In genomic region chr16:52726120-52726844, GRCm38 (mm10) we compare ENCODE assay signal across 28 mouse cellular contexts.
A peak's percentile ranks its signal among the peaks of the same experiment; 100 is the strongest.
DNase-seq lines count a peak whose midpoint lies in the region; ATAC-seq lines count a peak whose summit lies in the region.
"Had no signal": no experiment of that assay in that cellular context is flagged by ENCODE, and none has a peak within 500 bp of the region (broad histone marks: within the 10 kb centered on the region; RNA-seq: fewer than 3 reads in every experiment).

No protein-coding gene starts in this region.

- intact Hi-C loops in heart, postnatal 36 days (cut with DNase I) = no loop called here

- H3K4me1 ChIP-seq in embryonic facial prominence, embryonic 11.5 days (ENCODE audit: control insufficient read depth, insufficient read depth, low read length) = no peaks in the 10 kb centered on the region
- peaks cover 6% of the 10 kb centered on the region; the same call in 1 of the 2 replicates for H3K4me1 ChIP-seq in embryonic facial prominence, embryonic 10.5 days
- H3K4me1 ChIP-seq in embryonic facial prominence, embryonic 12.5 days = no peaks in the 10 kb centered on the region
- H3K4me1 ChIP-seq: embryonic facial prominence, embryonic 13.5 days; forebrain, embryonic 12.5 days; hindbrain, embryonic 10.5 days; hindbrain, embryonic 13.5 days had no signal

- H3K4me2 ChIP-seq in embryonic facial prominence, embryonic 11.5 days (ENCODE audit: low read depth, low read length) = no peak overlapping the region
- H3K4me2 ChIP-seq in embryonic facial prominence, embryonic 12.5 days (replicated peaks) = no peak overlapping the region
- H3K4me2 ChIP-seq: embryonic facial prominence, embryonic 13.5 days; forebrain, embryonic 12.5 days; heart, embryonic 11.5 days; hindbrain, embryonic 13.5 days had no signal

- no peaks in the 10 kb centered on the region for H3K36me3 ChIP-seq in embryonic facial prominence, embryonic 11.5 days (replicated peaks; ENCODE audit: control insufficient read depth, insufficient read depth, low read depth, low read length)
- H3K36me3 ChIP-seq in embryonic facial prominence, embryonic 10.5 days (replicated peaks) = no peaks in the 10 kb centered on the region
- no peaks in the 10 kb centered on the region for H3K36me3 ChIP-seq in embryonic facial prominence, embryonic 12.5 days
- H3K36me3 ChIP-seq: embryonic facial prominence, embryonic 13.5 days; forebrain, embryonic 12.5 days; G1E; hindbrain, embryonic 10.5 days; hindbrain, embryonic 13.5 days had no signal

- ATAC-seq in embryonic facial prominence, embryonic 11.5 days (replicated peaks; ENCODE audit: insufficient number of reproducible peaks, low FRiP score, low TSS enrichment, low read depth) = no peak
- 0 out of 2 replicates have a peak, but pooled peaks have one; percentile 64 for ATAC-seq in embryonic facial prominence, embryonic 12.5 days (ENCODE audit: insufficient number of reproducible peaks, insufficient read depth, low FRiP score, low TSS enrichment)
- ATAC-seq: forebrain, embryonic 16.5 days; hindbrain, embryonic 16.5 days; inflammation-experienced regulatory T-cells, adult 6 months; Patski had no signal

- H3K27me3 ChIP-seq in embryonic facial prominence, embryonic 11.5 days (ENCODE audit: control insufficient read depth, insufficient read depth, low read length) = no peaks in the 10 kb centered on the region
- H3K27me3 ChIP-seq in embryonic facial prominence, embryonic 10.5 days (replicated peaks; ENCODE audit: low read depth, poor library complexity, severe bottlenecking) = no peaks in the 10 kb centered on the region
- H3K27me3 ChIP-seq in embryonic facial prominence, embryonic 12.5 days = no peaks in the 10 kb centered on the region
- H3K27me3 ChIP-seq: CH12.LX; embryonic facial prominence, embryonic 13.5 days; forebrain, embryonic 12.5 days; hindbrain, embryonic 13.5 days; Patski had no signal

- no peak overlapping the region for H3K27ac ChIP-seq in embryonic facial prominence, embryonic 11.5 days (replicated peaks; ENCODE audit: low read depth, low read length)
- no peak overlapping the region for H3K27ac ChIP-seq in embryonic facial prominence, embryonic 10.5 days (replicated peaks)
- H3K27ac ChIP-seq in embryonic facial prominence, embryonic 12.5 days = 0 out of 2 replicates have a peak overlapping the region, but pooled peaks have one; percentile 41
- H3K27ac ChIP-seq: embryonic facial prominence, embryonic 13.5 days; forebrain, embryonic 12.5 days; gastrocnemius, adult 2 months; hindbrain, embryonic 10.5 days; hindbrain, embryonic 13.5 days had no signal

- no peak overlapping the region for H3K9ac ChIP-seq in embryonic facial prominence, embryonic 11.5 days (replicated peaks; ENCODE audit: low read length)
- no peak overlapping the region for H3K9ac ChIP-seq in embryonic facial prominence, embryonic 12.5 days
- H3K9ac ChIP-seq: embryonic facial prominence, embryonic 13.5 days; forebrain, embryonic 12.5 days; hindbrain, embryonic 13.5 days had no signal

- 56% methylated on average over 3 of the region's 3 CpGs for WGBS in embryonic facial prominence, embryonic 11.5 days
- 73% methylated on average over 3 of the region's 3 CpGs for WGBS in embryonic facial prominence, embryonic 10.5 days
- WGBS in embryonic facial prominence, embryonic 12.5 days = 58% methylated on average over 3 of the region's 3 CpGs

- DNase-seq in embryonic facial prominence, embryonic 11.5 days (ENCODE audit: low spot score) = peak; percentile 64
- DNase-seq in embryonic facial prominence, embryonic 10.5 days (ENCODE audit: low spot score) = no peak
- peak; percentile 18 for DNase-seq in hindlimb bud, embryonic 11.5 days (ENCODE audit: extremely low spot score, low read depth, low spot score)
- DNase-seq in mesoderm, embryonic 11.5 days (ENCODE audit: low read depth, low spot score) = peak; percentile 2
- no peak for DNase-seq in left cerebral cortex, adult 18-20 months (ENCODE audit: low spot score in 2 of 2)
- DNase-seq in heart, postnatal 36 days = no peak
- DNase-seq: adrenal gland, postnatal 10 days; adrenal gland, postnatal 36 days; B cell, adult 2 months; cerebellum, adult 18-20 months; cerebellum, adult 9-10 months; cerebellum, postnatal 14 days; gastrocnemius, adult 2 months; gastrocnemius, postnatal 14 days; heart, adult 11 months had no signal

- H3K4me3 ChIP-seq in embryonic facial prominence, embryonic 11.5 days (ENCODE audit: low read depth, low read length) = no peak overlapping the region
- no peak overlapping the region for H3K4me3 ChIP-seq in embryonic facial prominence, embryonic 10.5 days
- no peak overlapping the region for H3K4me3 ChIP-seq in embryonic facial prominence, embryonic 12.5 days
- H3K4me3 ChIP-seq: embryonic facial prominence, embryonic 13.5 days; erythroblast, embryonic 14.5 days; forebrain, embryonic 12.5 days; gastrocnemius, adult 2 months; hindbrain, embryonic 10.5 days; hindbrain, embryonic 13.5 days had no signal

- H3K9me3 ChIP-seq in embryonic facial prominence, embryonic 11.5 days (replicated peaks; ENCODE audit: control insufficient read depth, low read length) = no peaks in the 10 kb centered on the region
- H3K9me3 ChIP-seq in embryonic facial prominence, embryonic 10.5 days = no peaks in the 10 kb centered on the region
- no peaks in the 10 kb centered on the region for H3K9me3 ChIP-seq in embryonic facial prominence, embryonic 12.5 days
- H3K9me3 ChIP-seq: forebrain, embryonic 12.5 days; G1E; hindbrain, embryonic 10.5 days; hindbrain, embryonic 13.5 days had no signal

Comparison
In these comparisons a context has a peak if more than half of its experiments do, and no peak if none do; other contexts are left out.
1. DNase-seq: peak in embryonic facial prominence, embryonic 11.5 days (single experiment), hindlimb bud, embryonic 11.5 days (single experiment) and mesoderm, embryonic 11.5 days (single experiment); none in embryonic facial prominence, embryonic 10.5 days (single experiment), left cerebral cortex, adult 18-20 months (0 of 2) and heart, postnatal 36 days (0 of 2).